Mouse (Mus musculus): Measurements from ENCODE around the gene Foxo6. TPM values are rescaled to one million over a fixed set of nuclear protein-coding genes. Genes with fewer than 3 reads are reported as not detected.

Gene Foxo6
- total RNA-seq, 2 experiments from 2014 or later: 0.76 to 1.2 TPM

DNA sequence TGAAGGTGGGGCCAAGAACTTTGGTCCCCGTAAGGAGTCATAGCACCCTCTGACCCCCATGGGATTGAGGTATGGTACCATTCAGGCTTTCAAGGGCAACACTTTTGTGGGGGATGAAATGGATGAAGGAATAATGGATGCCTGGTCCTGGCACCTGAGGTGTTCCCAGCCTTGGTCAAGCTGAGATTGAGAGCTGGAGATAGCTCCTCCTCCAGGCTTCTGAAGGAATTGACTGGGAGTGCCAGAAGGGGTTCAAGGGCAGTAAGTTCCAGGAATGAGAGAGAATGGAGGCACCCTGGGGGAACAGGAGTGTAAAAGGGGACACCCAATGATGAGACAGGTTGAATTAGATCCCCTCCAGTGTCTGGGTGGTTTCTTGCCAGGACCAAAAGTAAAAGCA is 3.0 kb downstream of the Foxo6 start:
- DNase-seq: no peak

- DNase-seq: peak; percentile 92 to 93
Observed at GRCm38 (mm10) chr4:120283141-120283540, 4.0 kb downstream of the Foxo6 start.

DNA sequence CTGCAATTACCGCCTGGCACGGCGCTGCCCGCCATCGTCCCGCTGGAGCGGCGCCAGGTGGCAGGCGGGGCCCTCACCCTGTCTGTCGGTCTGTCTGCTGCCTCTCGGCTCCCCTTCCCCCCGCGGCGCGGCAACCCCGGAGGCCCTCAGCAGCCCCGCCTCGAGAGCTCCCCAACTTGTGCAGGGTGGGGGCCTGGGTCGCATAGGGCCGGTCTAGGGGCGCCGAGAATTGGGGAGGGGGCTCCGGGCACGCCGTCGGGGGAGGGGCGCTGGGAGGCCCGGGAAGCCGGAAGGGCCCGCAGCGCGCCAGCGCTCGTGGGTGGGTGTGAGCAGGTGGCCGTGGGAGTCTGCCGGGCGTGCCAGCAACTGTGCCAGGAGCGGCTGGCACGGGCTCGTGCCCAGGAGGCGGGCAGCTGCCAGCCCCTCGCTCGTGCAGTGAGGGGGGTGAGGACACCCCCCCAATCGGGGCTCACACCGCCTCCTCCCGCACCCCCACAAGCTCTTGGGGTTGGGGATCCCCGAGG is 4.5 kb downstream of the Foxo6 start:
- DNase-seq: peak; percentile 48 to 62

DNA sequence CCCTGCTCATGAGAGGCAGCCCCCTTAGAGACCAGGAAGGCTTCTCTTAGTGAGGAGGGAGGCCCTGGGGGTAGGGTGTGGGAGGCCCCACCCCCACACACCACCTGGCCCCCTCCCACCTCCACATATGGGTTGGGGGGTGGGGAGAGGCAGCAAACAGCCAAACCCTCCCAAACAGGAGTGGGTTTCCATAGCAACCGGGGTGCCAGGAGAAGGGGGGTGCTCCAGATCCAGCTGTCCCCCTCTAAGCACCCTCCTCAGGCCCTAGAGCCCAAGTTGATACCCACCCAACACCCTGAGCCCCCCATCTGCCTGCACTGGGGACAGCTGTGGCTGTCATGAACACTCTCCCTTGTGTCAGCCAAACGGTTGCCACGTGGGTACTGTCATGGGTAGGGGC is 6.1 kb downstream of the Foxo6 start:
- no peak for DNase-seq

- DNase-seq: no peak
Observed at GRCm38 (mm10) chr4:120280432-120280831, 6.7 kb downstream of the Foxo6 start.

GRCm38 (mm10) chr4:120277255-120277928 is 9.8 kb downstream of the Foxo6 start:
- peak; percentile 34 to 56 for DNase-seq

GRCm38 (mm10) chr4:120275487-120275886 is 11.7 kb downstream of the Foxo6 start:
- no peak for DNase-seq

GRCm38 (mm10) chr4:120273594-120273993 is 13.6 kb downstream of the Foxo6 start:
- DNase-seq: no peak

- DNase-seq: no peak
Observed at GRCm38 (mm10) chr4:120271886-120272580, 15.1 kb downstream of the Foxo6 start.

DNA sequence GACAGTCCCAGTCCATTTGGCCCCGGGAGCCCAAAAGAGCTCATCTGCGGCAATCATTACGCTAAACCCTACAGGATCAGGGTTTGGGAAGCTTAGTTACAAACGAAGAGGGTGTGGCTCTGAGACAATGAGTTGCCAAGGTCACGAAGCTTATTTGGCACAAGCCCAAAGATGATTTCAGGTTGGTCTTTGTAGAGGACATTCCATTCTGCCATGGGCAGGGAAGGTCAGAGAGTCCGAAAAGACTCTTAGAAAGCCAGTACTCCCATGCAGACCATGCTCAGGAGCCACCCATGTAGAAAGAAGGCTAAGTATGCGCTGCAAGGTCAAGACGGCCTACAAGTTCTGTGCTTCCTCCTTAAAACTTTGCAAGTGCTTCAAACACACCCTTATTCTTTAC is 15.9 kb downstream of the Foxo6 start:
- DNase-seq: no peak

DNA sequence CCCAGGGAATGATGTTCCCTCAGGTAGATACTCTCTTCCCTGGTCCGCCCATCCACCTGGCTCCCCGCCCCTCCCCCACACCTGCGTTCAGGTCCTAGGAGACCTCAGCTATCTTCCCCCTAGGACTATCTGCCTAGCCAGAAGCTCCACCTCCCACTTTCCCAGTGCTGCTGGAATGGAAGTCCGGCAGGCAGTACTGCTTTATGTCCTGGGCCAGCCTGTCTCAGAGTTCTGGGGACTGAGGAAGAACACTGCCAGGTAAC is 16.3 kb downstream of the Foxo6 start:
- no peak for DNase-seq

GRCm38 (mm10) chr4:120270148-120270936 is 16.8 kb downstream of the Foxo6 start:
- DNase-seq: no peak

GRCm38 (mm10) chr4:120269426-120269825 is 17.7 kb downstream of the Foxo6 start:
- no peak for DNase-seq

DNA sequence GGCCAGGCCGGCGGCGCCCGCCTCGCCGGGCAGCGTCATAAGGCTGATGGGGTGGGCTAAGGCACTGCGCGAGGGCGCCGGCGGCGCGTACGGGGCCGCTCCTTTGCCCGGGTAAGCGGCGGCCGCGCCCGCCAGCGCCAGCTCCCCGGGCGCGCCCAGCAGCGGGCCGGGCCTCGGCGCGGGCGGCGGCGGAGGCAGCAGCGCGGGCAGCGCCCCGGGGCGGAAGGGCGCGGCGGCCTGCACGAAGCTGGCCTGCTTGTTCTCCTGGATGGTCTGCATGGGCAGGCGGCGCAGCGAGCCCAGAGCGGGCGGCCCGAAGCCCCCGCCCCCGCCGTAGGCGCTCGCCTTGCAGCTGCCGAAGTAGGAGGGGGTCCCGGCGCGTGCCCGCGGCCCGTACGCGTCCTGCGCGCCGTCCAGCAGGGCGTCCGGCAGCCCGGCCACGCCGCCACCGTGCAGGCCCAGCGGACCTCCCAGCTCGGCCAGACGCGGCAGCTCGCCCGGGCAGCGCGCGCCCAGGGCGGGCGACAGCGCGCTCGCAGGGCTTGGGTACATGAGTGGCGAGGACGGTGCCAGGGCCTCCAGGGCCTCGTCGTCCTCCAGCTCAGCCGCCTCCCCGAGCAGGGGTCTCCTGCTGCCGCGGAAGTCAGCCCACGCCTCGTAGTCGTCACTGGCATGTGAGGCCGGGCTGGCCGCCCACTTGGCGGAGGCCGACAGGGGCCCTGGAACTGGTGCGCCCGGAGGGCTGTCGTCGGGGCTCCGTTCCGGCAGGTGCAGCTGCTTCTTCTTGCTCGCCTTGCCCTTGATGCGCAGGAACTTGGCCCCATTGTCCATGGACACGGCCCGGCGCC is 18.7 kb downstream of the Foxo6 start:
- peak; percentile 27 to 55 for DNase-seq

- no peak for DNase-seq
Observed at GRCm38 (mm10) chr4:120267683-120268082, 19.5 kb downstream of the Foxo6 start.

DNA sequence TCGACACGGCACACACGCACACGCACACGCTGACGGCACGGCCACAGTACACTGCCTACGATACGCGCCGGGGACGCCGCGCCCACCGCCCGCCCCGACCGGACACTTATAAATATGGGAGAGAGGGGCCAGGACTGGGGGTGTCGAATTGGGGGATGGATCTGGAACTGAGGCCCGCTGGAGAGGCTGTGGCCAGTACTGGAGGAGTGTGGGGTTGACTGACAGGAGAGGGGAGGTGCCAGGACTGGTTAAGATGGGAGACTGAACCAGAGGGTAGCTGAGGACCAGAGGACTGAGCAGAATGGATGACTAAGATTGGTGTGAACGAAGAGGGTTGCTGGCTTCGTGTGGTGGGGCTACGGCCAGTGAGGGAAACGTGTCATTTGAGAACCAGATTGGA is 20.0 kb downstream of the Foxo6 start:
- DNase-seq: no peak

GRCm38 (mm10) chr4:120264105-120264504 is 23.0 kb downstream of the Foxo6 start:
- DNase-seq: no peak

GRCm38 (mm10) chr4:120262726-120263125 is 24.4 kb downstream of the Foxo6 start:
- no peak for DNase-seq

DNA sequence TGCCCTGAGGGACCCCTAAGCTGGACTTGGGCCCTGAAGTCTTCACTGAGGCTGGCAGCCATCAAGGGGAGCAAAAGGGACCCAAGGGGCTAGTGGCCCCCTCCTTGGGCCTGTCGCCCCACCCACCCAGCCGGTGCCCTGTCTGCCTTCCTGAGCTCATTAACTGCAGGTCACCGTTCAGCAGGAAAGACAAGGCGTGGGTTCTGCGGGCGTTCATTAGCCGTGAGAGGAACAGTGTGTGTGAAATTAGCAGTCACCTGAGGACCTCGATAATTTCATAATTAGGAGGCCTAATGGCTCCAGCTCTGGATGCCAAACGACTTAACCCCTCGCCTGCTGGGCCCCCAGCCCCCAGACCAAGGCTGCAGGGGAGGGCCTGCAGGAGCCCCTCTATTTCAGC is 24.9 kb downstream of the Foxo6 start:
- no peak for DNase-seq

DNA sequence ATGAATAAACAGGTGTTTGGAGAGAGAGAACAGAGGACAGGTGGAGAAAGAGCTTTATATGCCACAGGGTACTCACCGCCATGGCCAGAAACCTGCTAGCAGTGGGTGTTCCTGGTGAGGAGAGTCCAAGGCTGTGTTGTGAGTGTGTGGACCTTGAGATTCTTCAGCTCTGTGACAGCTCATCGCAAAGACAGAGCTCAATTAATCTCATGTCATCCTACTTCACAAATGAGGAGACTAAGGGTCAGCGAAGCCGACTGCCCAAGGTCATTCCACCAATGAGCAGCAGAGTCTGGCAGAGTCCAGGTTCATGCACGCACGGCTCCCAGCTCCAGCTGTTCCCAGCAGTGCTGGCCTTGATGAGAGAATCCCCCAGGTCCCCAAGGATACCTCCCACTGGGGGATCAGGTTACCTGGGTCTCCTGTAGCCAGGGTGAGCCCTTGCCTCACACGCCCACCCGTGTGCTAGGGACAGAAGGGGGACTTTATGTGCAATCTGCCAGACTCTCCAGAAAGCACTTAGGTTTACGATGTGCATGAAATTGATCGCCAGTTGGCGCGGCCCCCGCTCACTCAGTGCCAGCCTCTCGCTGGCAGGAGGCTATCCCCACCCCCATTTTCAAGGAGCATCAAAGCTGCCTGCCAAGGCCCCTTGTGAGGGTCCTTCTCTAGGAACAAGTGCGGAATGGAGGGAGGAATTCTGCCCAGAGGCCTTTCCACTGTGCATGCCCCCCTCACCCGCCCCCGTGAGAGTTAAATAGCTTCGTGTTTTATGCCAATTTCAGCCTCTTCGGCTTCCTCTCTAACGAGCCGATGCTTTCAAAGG is 27.6 kb downstream of the Foxo6 start:
- peak; percentile 62 to 63 for DNase-seq

DNA sequence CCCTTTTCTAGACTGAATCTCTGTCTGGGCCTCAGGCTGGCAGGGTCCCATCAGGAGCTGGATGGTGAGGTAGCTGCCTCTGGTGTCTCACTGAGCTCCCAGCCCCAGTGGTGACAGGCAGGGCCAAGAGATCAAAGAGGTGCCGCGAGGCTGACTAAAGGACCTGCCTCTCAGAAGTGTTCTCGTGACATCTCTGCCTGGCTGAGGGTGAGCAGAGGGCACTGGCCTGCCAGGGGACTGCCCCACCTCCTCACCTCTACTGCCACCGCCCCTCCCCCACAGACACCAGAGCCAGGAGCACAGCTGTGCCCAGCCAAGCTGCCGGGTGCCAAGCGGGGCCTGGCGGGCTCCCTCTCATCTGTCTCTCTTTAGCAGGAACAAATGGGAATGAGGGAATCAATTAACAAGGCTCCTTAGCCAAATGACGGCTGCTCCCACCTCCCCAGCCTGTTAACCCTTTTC is 38.3 kb downstream of the Foxo6 start:
- DNase-seq: peak; percentile 45 to 81
